Mouse (Mus musculus) layer of hippocampus, adult 9-11 months (tissue): Measurements from ENCODE around the gene 1810049J17Rik.

Experiments
- DNase-seq: peaks from one replicate; pipeline ENCODE4 v3.0.0; 2022

1810049J17Rik gene

DNA sequence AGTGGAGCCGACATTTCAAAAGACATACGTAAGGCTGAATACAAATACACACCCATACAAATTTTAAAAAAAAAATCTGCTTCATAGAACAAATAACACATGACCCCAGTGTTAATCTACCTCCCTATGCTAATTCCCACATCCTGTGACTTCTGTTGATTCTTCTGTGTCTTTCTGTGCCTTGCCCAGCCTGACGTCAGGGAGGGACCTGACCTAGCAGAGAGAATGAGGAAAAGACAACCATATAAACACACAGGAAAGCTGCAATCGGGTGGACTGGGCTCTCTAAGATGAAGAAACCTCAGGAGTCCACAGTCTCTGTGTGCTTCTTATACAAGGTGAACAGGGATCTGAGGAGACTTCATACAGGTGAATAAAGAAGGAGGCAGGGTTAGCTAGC is 14.6 kb downstream of the 1810049J17Rik start:
- no peak for DNase-seq

DNA sequence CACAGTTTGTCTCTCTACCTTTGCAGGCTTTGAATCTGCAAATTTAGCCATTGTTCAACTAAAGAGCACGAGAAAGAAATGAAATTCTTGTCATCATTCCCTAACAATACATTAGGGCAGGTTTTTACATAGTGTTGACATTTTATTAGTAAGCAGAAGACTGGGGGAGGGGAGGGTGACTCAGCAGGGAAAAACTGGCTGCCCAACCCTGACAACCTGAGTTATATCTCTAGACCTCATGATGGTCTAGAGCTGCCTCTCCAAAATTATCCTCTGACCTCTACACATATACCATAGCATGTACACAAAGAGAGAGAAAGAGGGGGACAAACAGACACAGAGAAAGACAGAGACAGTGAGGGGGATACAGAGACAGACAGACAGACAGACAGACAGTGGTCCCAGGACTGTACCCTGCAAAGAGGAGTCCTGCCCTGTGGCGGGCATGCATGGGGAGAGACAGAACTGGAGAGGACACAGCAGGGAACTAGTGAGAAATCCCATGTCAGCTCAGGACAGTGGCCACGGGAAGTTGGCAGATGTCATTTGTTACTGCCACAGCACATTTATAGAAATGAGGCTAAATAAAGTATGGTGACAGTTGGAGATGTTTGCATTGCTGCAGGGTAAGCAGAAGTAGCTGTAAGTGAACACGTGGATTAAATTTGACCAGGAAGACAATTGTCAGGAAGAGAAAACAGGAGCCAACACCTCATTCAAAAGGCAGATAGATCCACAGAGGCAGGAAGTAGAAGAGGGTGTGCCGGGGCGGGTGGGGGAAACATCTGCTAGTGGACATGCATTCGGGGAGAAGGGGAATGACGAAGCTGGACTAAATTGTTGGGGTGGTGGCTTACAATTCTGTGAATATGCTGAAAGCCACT is 15.3 kb downstream of the 1810049J17Rik start:
- DNase-seq: no peak

DNA sequence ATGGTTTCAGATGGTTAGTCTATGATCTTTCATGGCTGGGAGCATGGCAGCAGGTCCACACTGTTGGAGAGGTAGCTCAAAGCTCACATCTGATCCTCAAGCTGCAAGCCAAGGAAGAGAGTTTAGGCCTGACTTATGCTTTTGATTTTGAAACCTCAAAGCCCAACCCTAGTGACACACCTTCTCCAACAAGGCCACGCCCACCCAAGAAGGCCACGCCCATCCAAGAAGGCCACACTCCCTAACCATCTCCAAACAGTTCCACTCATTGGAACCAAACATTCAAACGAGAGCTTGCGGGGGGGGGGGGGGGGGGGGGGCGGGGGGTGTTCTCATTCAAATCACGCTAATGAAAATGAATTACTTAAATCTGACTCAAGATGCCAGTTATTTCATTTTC is 19.9 kb downstream of the 1810049J17Rik start:
- DNase-seq: no peak

DNA sequence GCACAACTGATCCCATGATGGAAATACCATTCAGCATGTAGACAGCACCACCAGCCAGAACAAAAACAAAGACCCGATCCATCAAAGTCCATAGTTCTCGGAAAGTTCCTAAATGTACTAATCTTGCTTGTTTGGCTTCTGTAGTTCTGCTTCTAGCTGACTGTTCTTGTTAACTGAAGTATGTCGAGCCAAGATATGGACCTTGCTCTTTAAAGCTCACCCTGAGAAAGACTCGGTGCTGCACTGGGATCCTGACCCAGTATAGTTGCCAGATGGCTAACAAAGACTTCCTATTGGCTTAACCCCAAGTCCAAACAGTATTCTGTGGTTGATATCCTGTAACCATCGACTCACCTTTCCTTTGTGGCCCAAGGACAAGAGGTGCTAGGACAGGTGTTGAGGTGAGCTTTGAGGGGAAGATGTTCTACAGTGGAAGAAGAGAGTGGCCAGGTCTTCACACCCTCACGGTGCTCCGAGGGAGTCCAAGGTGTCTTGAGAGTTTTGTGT is 23.4 kb downstream of the 1810049J17Rik start:
- DNase-seq: no peak

DNA sequence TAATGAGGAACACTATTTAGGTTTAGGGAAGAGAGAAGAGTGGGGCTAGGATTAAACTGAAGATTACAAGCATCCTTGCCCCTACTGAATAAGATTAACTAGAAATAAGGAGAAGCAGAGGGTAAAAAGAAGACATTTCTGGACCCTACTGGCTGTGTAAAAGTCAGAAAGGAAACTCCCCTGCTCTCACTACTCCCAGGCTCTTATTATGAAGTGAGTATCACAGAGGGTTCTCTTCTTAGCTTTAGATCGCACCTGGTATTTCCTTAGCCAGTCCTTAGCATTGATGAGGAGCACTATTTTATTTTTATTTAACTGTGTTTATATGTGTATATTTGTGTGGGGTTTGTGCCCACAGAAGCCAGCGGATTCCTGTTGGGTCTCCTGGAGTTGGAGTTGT is 25.5 kb downstream of the 1810049J17Rik start:
- no peak for DNase-seq

DNA sequence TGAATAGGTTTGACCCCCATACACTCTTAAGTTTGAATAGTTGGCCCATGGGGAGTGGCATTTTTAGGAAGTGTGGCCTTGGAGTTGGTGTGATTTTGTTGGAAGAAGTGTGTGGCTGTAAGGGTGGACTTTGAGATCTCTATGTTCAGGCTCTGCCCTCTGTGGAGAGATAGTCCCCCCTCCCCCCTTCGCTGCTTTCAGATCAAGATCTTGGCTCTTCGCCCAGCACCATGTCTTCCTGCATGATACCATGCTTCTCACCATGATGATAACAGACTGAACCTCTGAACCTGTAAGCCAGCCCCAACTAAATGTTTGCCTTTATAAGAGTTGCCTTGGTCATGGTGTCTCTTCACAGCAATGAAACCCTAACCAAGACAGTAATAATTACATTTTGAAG is 29.9 kb downstream of the 1810049J17Rik start:
- DNase-seq: no peak

DNA sequence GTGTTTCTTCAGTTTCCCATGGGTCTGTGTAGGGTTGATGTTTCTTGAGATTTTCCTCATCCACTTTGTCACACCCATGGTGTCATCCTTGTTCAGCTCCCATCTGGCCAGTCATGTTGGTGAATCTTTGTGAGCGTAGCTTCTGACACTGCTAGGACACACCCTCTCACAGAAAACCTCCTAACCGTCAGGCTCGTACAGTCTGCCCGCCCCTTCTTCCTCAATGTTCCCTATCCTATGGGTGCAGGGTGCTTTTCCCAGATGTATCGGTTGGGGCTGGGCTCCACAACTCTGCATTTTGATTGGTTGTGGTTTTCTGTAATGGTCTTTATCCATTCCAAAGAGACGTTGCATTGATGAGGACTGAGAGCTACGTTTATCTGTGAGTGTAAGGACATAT is 31.4 kb downstream of the 1810049J17Rik start:
- no peak for DNase-seq

DNA sequence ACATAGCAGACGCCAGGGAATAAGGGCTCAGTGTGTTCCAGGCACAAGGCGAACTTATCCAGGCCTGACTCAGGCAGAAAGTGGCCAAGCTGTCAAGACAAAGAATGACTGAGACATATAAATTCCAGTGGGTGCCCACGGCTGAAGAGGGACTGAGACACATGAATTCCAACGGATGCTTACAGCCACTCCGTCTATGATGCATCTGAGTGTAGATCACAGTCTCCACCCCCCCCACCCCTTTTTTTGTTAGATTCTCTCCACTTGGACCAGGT is 36.2 kb downstream of the 1810049J17Rik start:
- peak; percentile 36 for DNase-seq

DNA sequence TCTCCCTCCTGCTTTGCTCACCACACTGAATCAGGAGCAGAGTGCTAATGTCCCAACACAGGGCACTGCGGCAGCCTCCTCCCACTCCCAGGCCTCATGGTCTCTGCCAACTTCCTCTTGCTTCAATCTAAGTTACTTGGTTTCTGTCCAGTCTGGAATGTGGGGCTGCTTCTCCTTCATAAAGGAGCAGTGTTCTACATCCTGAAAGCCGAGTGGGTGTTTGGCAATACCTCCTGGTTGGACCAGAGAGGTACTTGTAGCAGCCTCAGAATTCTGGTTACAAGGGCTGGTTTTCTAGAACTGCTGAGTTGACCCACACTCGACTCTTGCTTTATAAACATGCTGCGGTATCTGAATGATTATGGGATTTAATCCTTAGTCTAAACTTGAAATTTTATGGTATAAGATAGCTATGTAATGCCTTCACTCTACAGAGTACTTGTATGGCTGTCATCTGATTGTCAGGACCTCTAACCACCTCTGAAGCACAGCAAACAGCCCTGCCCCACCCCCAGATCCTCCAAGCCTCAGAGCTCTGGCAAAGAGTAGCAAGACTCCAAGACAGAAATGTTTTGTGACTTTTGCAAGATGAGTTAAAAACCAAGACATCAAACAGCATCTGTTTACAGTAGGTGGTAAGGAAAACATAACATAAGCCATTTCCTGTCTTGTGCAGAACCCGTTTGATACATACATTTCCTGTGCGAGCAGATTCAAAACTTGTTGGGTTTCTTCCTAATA is 36.7 kb downstream of the 1810049J17Rik start:
- peak; percentile 28 for DNase-seq

DNA sequence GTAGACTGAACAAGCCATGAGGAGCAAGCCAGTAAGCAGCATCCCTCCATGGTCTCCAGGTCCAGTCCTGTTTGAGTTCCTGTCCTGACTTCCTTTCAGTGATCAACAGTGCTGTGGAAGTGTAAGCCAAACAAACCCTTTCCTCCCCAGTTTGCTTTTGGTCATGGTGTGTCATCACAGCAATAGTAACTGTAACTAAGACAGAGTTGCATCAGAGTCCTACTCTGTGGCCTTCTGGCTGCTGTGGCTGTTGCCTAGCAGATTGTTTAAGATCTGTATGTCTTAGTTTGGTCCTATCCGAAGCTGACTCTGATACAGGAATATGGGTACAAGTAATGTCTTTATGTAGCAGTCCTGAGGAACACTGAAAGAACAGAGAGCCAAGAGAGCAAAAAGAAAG is 41.9 kb downstream of the 1810049J17Rik start:
- no peak for DNase-seq

DNA sequence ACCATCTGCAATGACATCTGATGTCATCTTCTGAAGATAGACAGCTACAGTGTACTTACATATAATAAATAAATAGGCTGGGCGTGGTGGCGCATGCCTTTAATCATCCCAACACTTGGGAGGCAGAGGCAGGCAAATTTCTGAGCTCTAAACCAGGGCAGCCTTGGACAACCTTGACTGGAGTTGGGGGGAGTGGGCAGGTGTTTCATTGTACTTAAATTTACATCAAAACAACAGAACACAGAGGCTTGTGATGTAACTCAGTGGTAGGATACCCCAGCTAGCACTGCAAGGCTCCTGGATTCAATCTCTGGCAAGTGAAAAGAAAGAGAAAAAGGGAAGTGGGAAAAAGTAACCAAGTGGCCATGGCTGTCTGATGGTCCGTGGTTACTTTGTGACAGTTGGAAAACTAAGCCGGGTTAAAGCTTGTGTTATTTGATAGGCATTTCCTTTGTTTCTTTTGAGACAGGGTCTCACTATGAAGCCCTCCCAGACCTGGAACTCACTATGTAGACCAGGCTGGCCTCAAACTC is 46.5 kb downstream of the 1810049J17Rik start:
- no peak for DNase-seq

DNA sequence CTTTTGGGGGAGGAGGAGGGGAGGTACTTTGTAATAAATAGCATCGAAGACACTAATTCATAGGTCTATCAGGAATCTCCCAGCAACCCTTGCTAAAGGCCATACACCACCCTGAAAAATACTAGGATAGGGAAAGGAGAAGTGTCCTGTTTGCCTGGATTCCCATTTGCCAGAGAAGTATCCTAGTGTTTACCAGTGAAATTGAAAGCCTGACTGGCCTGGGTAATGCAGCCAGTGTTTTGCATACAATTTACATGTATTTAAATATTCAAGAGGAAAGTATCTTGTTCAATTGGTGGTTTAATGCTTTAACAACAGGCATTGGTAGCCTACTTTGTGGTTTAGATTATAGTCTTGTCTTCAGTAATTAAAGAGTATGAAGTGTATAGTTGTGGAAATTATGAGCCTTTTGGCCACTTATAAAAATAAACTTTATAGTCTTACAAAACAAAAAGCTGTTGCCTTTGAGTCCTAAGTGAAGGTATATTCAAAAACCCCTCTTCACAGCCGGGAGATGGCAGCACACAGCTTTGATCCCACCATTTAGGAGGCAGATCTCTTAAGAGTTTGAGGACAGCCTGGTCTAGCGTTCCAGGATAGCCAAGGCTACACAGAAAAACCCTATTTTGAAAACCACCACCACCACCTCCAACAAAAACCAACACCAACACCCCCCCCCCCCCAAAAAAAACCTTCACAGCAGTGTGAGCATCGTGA is 47.5 kb downstream of the 1810049J17Rik start:
- DNase-seq: no peak

DNA sequence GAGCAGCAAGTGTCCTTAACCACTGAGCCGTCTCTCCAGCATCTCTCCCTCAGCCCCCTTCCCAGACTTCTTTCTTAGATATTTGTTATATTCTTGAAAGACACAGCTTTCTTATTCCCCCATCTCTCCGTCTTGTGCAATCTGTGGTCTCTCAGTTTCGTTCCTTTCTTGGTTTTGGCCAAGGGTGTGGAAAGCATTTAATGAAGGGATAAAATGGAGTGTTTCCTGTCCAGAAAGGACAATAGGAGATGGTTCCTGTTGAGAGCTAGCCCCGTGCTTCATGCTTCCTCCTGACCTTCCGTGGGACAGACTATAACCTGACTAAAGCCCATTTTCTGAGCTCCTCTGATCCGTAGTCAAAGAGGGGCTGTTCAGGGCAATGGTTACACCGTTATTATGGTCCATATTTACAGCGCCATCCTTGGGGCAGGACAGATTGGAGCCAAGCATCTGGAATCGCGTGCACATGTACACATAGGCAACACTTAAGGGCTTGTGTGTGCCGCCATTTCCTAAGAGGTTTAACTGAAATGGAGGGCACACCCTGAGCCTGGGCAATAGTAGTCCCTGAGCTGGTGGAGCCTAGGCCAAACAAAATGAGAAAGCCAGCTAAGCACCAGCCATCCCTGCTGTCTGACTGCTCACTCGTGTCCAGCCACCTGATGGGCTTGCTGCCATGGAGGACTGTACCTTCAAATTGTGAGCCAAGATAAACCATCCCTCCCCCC is 48.2 kb downstream of the 1810049J17Rik start:
- DNase-seq: no peak
